In genomic region chr19:5124055-5124614, GRCm38 (mm10) we compare ENCODE assay signal across 25 mouse cellular contexts. TPM values are rescaled to one million over a fixed set of nuclear protein-coding genes. Genes with fewer than 3 reads are reported as not detected.
DNase-seq lines count a peak whose midpoint lies in the region; ATAC-seq and TF ChIP-seq lines count a peak whose summit lies in the region.
"Had no signal": no experiment of that assay in that cellular context is flagged by ENCODE, and none has a peak within 500 bp of the region (broad histone marks: within the 10 kb centered on the region; RNA-seq: fewer than 3 reads in every experiment).

No protein-coding gene starts in this region.

- no peak overlapping the region for H3K9ac ChIP-seq in forebrain, postnatal 0 days
- H3K9ac ChIP-seq in forebrain, embryonic 14.5 days (ENCODE audit: low read length) = no peak overlapping the region
- no peak overlapping the region for H3K9ac ChIP-seq in stomach, postnatal 0 days (ENCODE audit: low read length)
- H3K9ac ChIP-seq: embryonic facial prominence, embryonic 12.5 days; limb, embryonic 13.5 days; liver, embryonic 12.5 days; midbrain, embryonic 12.5 days; neural tube, embryonic 12.5 days; stomach, embryonic 15.5 days had no signal

- no peak for TF ChIP-seq POLR2A in testis, adult 2 months (IDR thresholded peaks at IDR 0.05; ENCODE audit: control insufficient read depth, low read depth, low read length)

- H3K27me3 ChIP-seq in forebrain, postnatal 0 days (ENCODE audit: insufficient read depth, low read length) = no peaks in the 10 kb centered on the region
- no peaks in the 10 kb centered on the region for H3K27me3 ChIP-seq in forebrain, embryonic 14.5 days (replicated peaks; ENCODE audit: control insufficient read depth, insufficient read depth, low read length)
- H3K27me3 ChIP-seq in testis, adult 2 months (ENCODE audit: control insufficient read depth, insufficient read depth, low read length) = no peaks in the 10 kb centered on the region
- H3K27me3 ChIP-seq in stomach, postnatal 0 days (ENCODE audit: control insufficient read depth, insufficient read depth, low read length) = no peaks in the 10 kb centered on the region
- H3K27me3 ChIP-seq: embryonic facial prominence, embryonic 12.5 days; limb, embryonic 13.5 days; neural tube, embryonic 12.5 days; stomach, embryonic 15.5 days had no signal

- no peak for TF ChIP-seq CTCF in forebrain, postnatal 0 days (IDR thresholded peaks at IDR 0.05; ENCODE audit: low read depth)
- no peak for TF ChIP-seq CTCF in testis, adult 2 months (IDR thresholded peaks at IDR 0.05; ENCODE audit: control insufficient read depth, insufficient read depth, insufficient replicate concordance, low read depth, low read length)
- TF ChIP-seq CTCF in stomach, postnatal 0 days (IDR thresholded peaks at IDR 0.05; ENCODE audit: low read depth) = no peak

- no peak for DNase-seq in forebrain, postnatal 0 days
- DNase-seq in forebrain, embryonic 14.5 days (ENCODE audit: low spot score) = no peak
- no peak for DNase-seq in testis, postnatal 14 days (ENCODE audit: low spot score)
- DNase-seq in cerebellum, postnatal 10 days = peak; percentile 88 to 89
- DNase-seq in stomach, postnatal 0 days (ENCODE audit: low spot score) = no peak
- DNase-seq in heart, adult 9 months (ENCODE audit: low spot score in 2 of 2) = no peak
- DNase-seq: adrenal gland, adult 8-10 months; gastrocnemius, adult 2 months; kidney, postnatal 36 days; layer of hippocampus, postnatal 36 days; lung, adult 18-20 months; lung, postnatal 10 days had no signal

- H3K27ac ChIP-seq in forebrain, postnatal 0 days (ENCODE audit: low read depth, low read length) = no peak overlapping the region
- no peak overlapping the region for H3K27ac ChIP-seq in forebrain, embryonic 14.5 days (ENCODE audit: low read depth, low read length)
- H3K27ac ChIP-seq in testis, adult 2 months (ENCODE audit: control insufficient read depth, insufficient read depth, low read depth, low read length) = peak overlapping the region; percentile 76
- no peak overlapping the region for H3K27ac ChIP-seq in stomach, postnatal 0 days (replicated peaks)
- H3K27ac ChIP-seq: embryonic facial prominence, embryonic 12.5 days; gastrocnemius, adult 2 months; limb, embryonic 13.5 days; liver, embryonic 12.5 days; midbrain, embryonic 12.5 days; neural tube, embryonic 12.5 days; stomach, embryonic 15.5 days had no signal

- no peaks in the 10 kb centered on the region for H3K4me1 ChIP-seq in forebrain, postnatal 0 days (ENCODE audit: insufficient read depth)
- H3K4me1 ChIP-seq in forebrain, embryonic 14.5 days (ENCODE audit: control insufficient read depth, insufficient read depth, low read length) = no peaks in the 10 kb centered on the region
- peaks cover 2% of the 10 kb centered on the region; the same call in 1 of the 2 replicates for H3K4me1 ChIP-seq in testis, adult 2 months (ENCODE audit: control insufficient read depth, insufficient read depth, low read length)
- no peaks in the 10 kb centered on the region for H3K4me1 ChIP-seq in stomach, postnatal 0 days (replicated peaks; ENCODE audit: control insufficient read depth, insufficient read depth)
- H3K4me1 ChIP-seq: embryonic facial prominence, embryonic 12.5 days; liver, embryonic 12.5 days; midbrain, embryonic 12.5 days; stomach, embryonic 15.5 days had no signal

- WGBS in forebrain, postnatal 0 days = 69% methylated on average over 7 of the region's 7 CpGs
- WGBS in forebrain, embryonic 14.5 days = 81% methylated on average over 7 of the region's 7 CpGs
- 64% methylated on average over 7 of the region's 7 CpGs for WGBS in stomach, postnatal 0 days

- H3K4me3 ChIP-seq in forebrain, postnatal 0 days (ENCODE audit: low read depth, low read length) = no peak overlapping the region
- no peak overlapping the region for H3K4me3 ChIP-seq in forebrain, embryonic 14.5 days (ENCODE audit: low read depth, low read length)
- no peak overlapping the region for H3K4me3 ChIP-seq in testis, adult 2 months (ENCODE audit: control insufficient read depth, low read depth, low read length)
- no peak overlapping the region for H3K4me3 ChIP-seq in stomach, postnatal 0 days (ENCODE audit: low read depth, low read length)
- H3K4me3 ChIP-seq: embryonic facial prominence, embryonic 12.5 days; gastrocnemius, adult 2 months; limb, embryonic 13.5 days; liver, embryonic 12.5 days; midbrain, embryonic 12.5 days; neural tube, embryonic 12.5 days; stomach, embryonic 15.5 days had no signal

- TF ChIP-seq EP300 in stomach, postnatal 0 days (optimal IDR thresholded peaks at IDR 0.05) = no peak

- H3K9me3 ChIP-seq in forebrain, postnatal 0 days (ENCODE audit: low read length) = no peaks in the 10 kb centered on the region
- no peaks in the 10 kb centered on the region for H3K9me3 ChIP-seq in forebrain, embryonic 14.5 days (replicated peaks; ENCODE audit: control insufficient read depth, low read length)
- no peaks in the 10 kb centered on the region for H3K9me3 ChIP-seq in stomach, postnatal 0 days (ENCODE audit: control insufficient read depth, low read length)
- H3K9me3 ChIP-seq: embryonic facial prominence, embryonic 12.5 days; G1E; limb, embryonic 13.5 days; liver, embryonic 12.5 days; midbrain, embryonic 12.5 days; neural tube, embryonic 12.5 days; stomach, embryonic 15.5 days had no signal

- peak; percentile 32; the same call in 1 of the 2 replicates for ATAC-seq in forebrain, postnatal 0 days
- ATAC-seq in forebrain, embryonic 14.5 days = no peak
- ATAC-seq in stomach, postnatal 0 days (ENCODE audit: low FRiP score, low TSS enrichment) = no peak
- ATAC-seq: CD4-positive, CD25-positive, alpha-beta regulatory T cell, adult 4 months; hindbrain, embryonic 16.5 days; intestine, embryonic 16.5 days; liver, embryonic 12.5 days had no signal

- no peaks in the 10 kb centered on the region for H3K36me3 ChIP-seq in forebrain, postnatal 0 days (ENCODE audit: insufficient read depth)
- no peaks in the 10 kb centered on the region for H3K36me3 ChIP-seq in forebrain, embryonic 14.5 days (ENCODE audit: control insufficient read depth, insufficient read depth, low read length)
- H3K36me3 ChIP-seq in testis, adult 2 months (ENCODE audit: control insufficient read depth, insufficient read depth, low read length) = no peaks in the 10 kb centered on the region
- no peaks in the 10 kb centered on the region for H3K36me3 ChIP-seq in stomach, postnatal 0 days (ENCODE audit: control insufficient read depth, insufficient read depth, low read length)
- H3K36me3 ChIP-seq: embryonic facial prominence, embryonic 12.5 days; G1E; limb, embryonic 13.5 days; liver, embryonic 12.5 days; midbrain, embryonic 12.5 days; neural tube, embryonic 12.5 days; stomach, embryonic 15.5 days had no signal

- no peak overlapping the region for H3K4me2 ChIP-seq in forebrain, postnatal 0 days (ENCODE audit: low read depth)
- H3K4me2 ChIP-seq in forebrain, embryonic 14.5 days (ENCODE audit: low read length) = no peak overlapping the region
- H3K4me2 ChIP-seq in stomach, postnatal 0 days (replicated peaks; ENCODE audit: low read depth) = no peak overlapping the region
- H3K4me2 ChIP-seq: embryonic facial prominence, embryonic 12.5 days; heart, embryonic 11.5 days; limb, embryonic 13.5 days; liver, embryonic 12.5 days; midbrain, embryonic 12.5 days; neural tube, embryonic 12.5 days; stomach, embryonic 15.5 days had no signal

RNA-seq across cellular contexts. Expression of gene Klc2, which starts 5.8 kb away (rescaled TPM):
- 138 and 146 TPM in 2 replicates for total RNA-seq in forebrain, postnatal 0 days (2014; rRNA removed)
- polyA plus RNA-seq in forebrain, postnatal 0 days (2015; fragmentation: Nextera tagmentation; extraction: Ambion mirVana) = 54.5 and 58.6 TPM in 2 replicates
- 26.2 and 41.1 TPM in 2 replicates for polyA plus RNA-seq in forebrain, embryonic 14.5 days (2014; fragmentation: Nextera tagmentation; extraction: Ambion mirVana)
- 92.7 and 92.9 TPM in 2 replicates for polyA plus RNA-seq in testis, adult 2 months (2012; rRNA removed)
- polyA plus RNA-seq in stomach, postnatal 0 days (2015; fragmentation: Nextera tagmentation; extraction: Ambion mirVana) = 8.7 and 8.8 TPM in 2 replicates

RNA-seq across cellular contexts. Expression of gene Rab1b, which starts 17.3 kb away (rescaled TPM):
- 219 and 231 TPM in 2 replicates for total RNA-seq in forebrain, postnatal 0 days (2014; rRNA removed)
- 249 and 288 TPM in 2 replicates for polyA plus RNA-seq in forebrain, postnatal 0 days (2015; fragmentation: Nextera tagmentation; extraction: Ambion mirVana)
- 247 and 250 TPM in 2 replicates for polyA plus RNA-seq in forebrain, embryonic 14.5 days (2014; fragmentation: Nextera tagmentation; extraction: Ambion mirVana)
- polyA plus RNA-seq in testis, adult 2 months (2012; rRNA removed) = 113 and 124 TPM in 2 replicates
- 183 and 194 TPM in 2 replicates for polyA plus RNA-seq in stomach, postnatal 0 days (2015; fragmentation: Nextera tagmentation; extraction: Ambion mirVana)

RNA-seq across cellular contexts. Expression of gene Cnih2, which starts 25.8 kb away (rescaled TPM):
- total RNA-seq in forebrain, postnatal 0 days (2014; rRNA removed) = 567 and 663 TPM in 2 replicates
- polyA plus RNA-seq in forebrain, postnatal 0 days (2015; fragmentation: Nextera tagmentation; extraction: Ambion mirVana) = 563 and 604 TPM in 2 replicates
- polyA plus RNA-seq in forebrain, embryonic 14.5 days (2014; fragmentation: Nextera tagmentation; extraction: Ambion mirVana) = 350 and 370 TPM in 2 replicates
- polyA plus RNA-seq in testis, adult 2 months (2012; rRNA removed) = 42.8 and 43.5 TPM in 2 replicates
- 5.6 and 7.1 TPM in 2 replicates for polyA plus RNA-seq in stomach, postnatal 0 days (2015; fragmentation: Nextera tagmentation; extraction: Ambion mirVana)

RNA-seq across cellular contexts. Expression of gene Yif1a, which starts 35.8 kb away (rescaled TPM):
- 44.6 and 54.9 TPM in 2 replicates for total RNA-seq in forebrain, postnatal 0 days (2014; rRNA removed)
- polyA plus RNA-seq in forebrain, postnatal 0 days (2015; fragmentation: Nextera tagmentation; extraction: Ambion mirVana) = 50.5 and 59.9 TPM in 2 replicates
- 71.6 and 95.5 TPM in 2 replicates for polyA plus RNA-seq in forebrain, embryonic 14.5 days (2014; fragmentation: Nextera tagmentation; extraction: Ambion mirVana)
- polyA plus RNA-seq in testis, adult 2 months (2012; rRNA removed) = 134 and 144 TPM in 2 replicates
- 128 and 131 TPM in 2 replicates for polyA plus RNA-seq in stomach, postnatal 0 days (2015; fragmentation: Nextera tagmentation; extraction: Ambion mirVana)

RNA-seq across cellular contexts. Expression of gene Tmem151a, which starts 38.8 kb away (rescaled TPM):
- 22.6 and 37.0 TPM in 2 replicates for total RNA-seq in forebrain, postnatal 0 days (2014; rRNA removed)
- 40.6 and 46.2 TPM in 2 replicates for polyA plus RNA-seq in forebrain, postnatal 0 days (2015; fragmentation: Nextera tagmentation; extraction: Ambion mirVana)
- polyA plus RNA-seq in forebrain, embryonic 14.5 days (2014; fragmentation: Nextera tagmentation; extraction: Ambion mirVana) = 5.4 and 7.5 TPM in 2 replicates
- polyA plus RNA-seq in testis, adult 2 months (2012; rRNA removed) = 22.5 and 22.6 TPM in 2 replicates
- polyA plus RNA-seq in stomach, postnatal 0 days (2015; fragmentation: Nextera tagmentation; extraction: Ambion mirVana) = 10.4 and 11.4 TPM in 2 replicates
- total RNA-seq: gastrocnemius, adult 2 months; hematopoietic stem cell, adult 5-6 weeks had no signal
- polyA plus RNA-seq: CD4-positive, CD25-positive, alpha-beta regulatory T cell, adult 4 months; G1E had no signal

Comparison
In these comparisons a context has a peak if more than half of its experiments do, and no peak if none do; other contexts are left out.
1. DNase-seq: peak in cerebellum, postnatal 10 days (2 of 2); none in forebrain, postnatal 0 days (single experiment), forebrain, embryonic 14.5 days (single experiment), testis, postnatal 14 days (single experiment), stomach, postnatal 0 days (single experiment) and heart, adult 9 months (0 of 2).